Mouse (Mus musculus) hindbrain, embryonic 10.5 days (tissue): ENCODE data around the gene Trim28. TPM values are rescaled to one million over a fixed set of nuclear protein-coding genes. Genes with fewer than 3 reads are reported as not detected.

ENCODE experiments used
- DNase-seq: peaks from one replicate; pipeline ENCODE4 v3.0.0-alpha.2; 2017; ENCODE audit warnings: low spot score
- H3K27ac ChIP-seq: fragments of 300-500 bp; sonication (generic); 2 replicates; pipeline ENCODE4 v1.5.1; 2016; ENCODE audit warnings: mild to moderate bottlenecking, moderate library complexity
- H3K27me3 ChIP-seq: fragments of 300-500 bp; sonication (generic); 2 replicates; pipeline ENCODE4 v1.6.1; 2016; ENCODE audit warnings: mild to moderate bottlenecking; ENCODE audit not compliant: poor library complexity, insufficient read depth, severe bottlenecking
- H3K36me3 ChIP-seq: fragments of 300-500 bp; sonication (generic); 2 replicates; pipeline ENCODE4 v1.6.1; 2016; ENCODE audit warnings: mild to moderate bottlenecking, moderate library complexity
- H3K4me1 ChIP-seq: fragments of 300-500 bp; sonication (generic); replicated peaks from 2 replicates; pipeline ENCODE4 v1.6.1; 2016; ENCODE audit warnings: mild to moderate bottlenecking
- H3K4me3 ChIP-seq: fragments of 300-500 bp; sonication (generic); 2 replicates; pipeline ENCODE4 v1.5.1; 2016; ENCODE audit warnings: mild to moderate bottlenecking, moderate library complexity
- H3K9me3 ChIP-seq: fragments of 300-500 bp; sonication (generic); 2 replicates; pipeline ENCODE4 v1.6.1; 2016; ENCODE audit warnings: mild to moderate bottlenecking, moderate library complexity
- WGBS: fragments of 180-500 bp; shearing (Covaris S2); methylation state at CpG from one replicate; pipeline ENCODE4 v1.1.7; 2016; 5-methylcytosine and 5-hydroxymethylcytosine counted together
- polyA plus RNA-seq: library from polyadenylated mRNA; unstranded; fragments of >200 nt; fragmentation: Nextera tagmentation; extraction: Ambion mirVana; gene quantifications from 2 replicates; pipeline ENCODE4 v1.2.1, GENCODE M21; 2016

The Trim28 gene
- polyA plus RNA-seq, 1 experiment from 2014 or later = 373 TPM

DNA sequence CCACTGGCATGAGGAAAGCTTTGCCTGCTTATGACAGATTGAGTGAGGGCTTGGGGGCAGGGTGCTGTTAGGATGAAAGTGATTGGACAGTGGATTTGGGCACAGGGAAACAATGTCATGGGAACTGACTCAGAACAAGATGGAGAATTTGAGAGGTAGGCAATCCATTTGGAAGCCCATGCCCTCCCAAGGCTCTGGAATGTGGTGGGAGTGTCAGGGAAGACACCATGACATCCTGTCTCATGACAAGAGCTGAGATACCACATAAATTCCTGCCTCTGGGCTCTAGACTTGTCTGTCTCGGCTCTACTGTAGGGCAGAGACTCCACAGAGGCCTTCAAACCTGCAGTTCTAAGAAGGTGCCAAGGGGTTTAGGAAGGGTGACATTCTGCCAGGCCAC is 42.3 kb downstream of the Trim28 start:
- H3K36me3 ChIP-seq = peaks cover 6% of the 10 kb centered on the region
- H3K27me3 ChIP-seq = peaks cover 55% of the 10 kb centered on the region
- WGBS = 78% methylated on average over 1 of the region's 1 CpGs
- H3K4me3 ChIP-seq = no peak overlapping the region
- peaks cover 16% of the 10 kb centered on the region for H3K9me3 ChIP-seq
- H3K27ac ChIP-seq = no peak overlapping the region
- no peak for DNase-seq
- H3K4me1 ChIP-seq = peaks cover 38% of the 10 kb centered on the region

DNA sequence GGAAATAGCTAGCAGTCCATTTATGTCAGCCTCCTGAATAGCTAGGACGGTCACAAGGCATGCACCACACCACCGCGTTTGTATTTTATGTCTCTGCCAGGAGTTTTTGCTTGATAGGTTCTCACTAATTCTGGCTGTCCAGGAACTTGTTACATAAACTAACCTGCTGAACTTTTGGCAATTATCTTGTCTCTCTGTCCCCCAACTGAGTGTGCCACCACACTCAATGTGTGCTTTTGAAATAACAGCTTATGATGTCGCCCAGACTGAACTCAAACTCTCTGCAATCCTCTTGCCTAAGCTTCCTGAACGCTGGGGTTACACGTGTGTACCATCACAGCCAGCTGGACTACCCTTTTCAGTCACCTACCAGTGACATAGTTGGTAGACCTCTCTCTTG is 43.6 kb downstream of the Trim28 start:
- Histone ChIP-seq H3K36me3 (no peaks in the 10 kb centered on the region), H3K4me3 (0 out of 2 replicates have a peak overlapping the region, but pooled peaks have one; percentile 62), H3K4me1 (peaks cover 29% of the 10 kb centered on the region), H3K27me3 (peaks cover 55% of the 10 kb centered on the region), H3K9me3 (peaks cover 16% of the 10 kb centered on the region), H3K27ac (no peak overlapping the region)
- no peak for DNase-seq
- WGBS = 75% methylated on average over 6 of the region's 6 CpGs

GRCm38 (mm10) chr7:13043120-13043444 is 44.2 kb downstream of the Trim28 start:
- DNase-seq = no peak
- Histone ChIP-seq H3K27ac (no peak overlapping the region), H3K4me3 (peak overlapping the region; percentile 62), H3K4me1 (peaks cover 29% of the 10 kb centered on the region), H3K27me3 (peaks cover 55% of the 10 kb centered on the region), H3K36me3 (no peaks in the 10 kb centered on the region), H3K9me3 (peaks cover 13% of the 10 kb centered on the region)
- 37% methylated on average over 16 of the region's 16 CpGs for WGBS

DNA sequence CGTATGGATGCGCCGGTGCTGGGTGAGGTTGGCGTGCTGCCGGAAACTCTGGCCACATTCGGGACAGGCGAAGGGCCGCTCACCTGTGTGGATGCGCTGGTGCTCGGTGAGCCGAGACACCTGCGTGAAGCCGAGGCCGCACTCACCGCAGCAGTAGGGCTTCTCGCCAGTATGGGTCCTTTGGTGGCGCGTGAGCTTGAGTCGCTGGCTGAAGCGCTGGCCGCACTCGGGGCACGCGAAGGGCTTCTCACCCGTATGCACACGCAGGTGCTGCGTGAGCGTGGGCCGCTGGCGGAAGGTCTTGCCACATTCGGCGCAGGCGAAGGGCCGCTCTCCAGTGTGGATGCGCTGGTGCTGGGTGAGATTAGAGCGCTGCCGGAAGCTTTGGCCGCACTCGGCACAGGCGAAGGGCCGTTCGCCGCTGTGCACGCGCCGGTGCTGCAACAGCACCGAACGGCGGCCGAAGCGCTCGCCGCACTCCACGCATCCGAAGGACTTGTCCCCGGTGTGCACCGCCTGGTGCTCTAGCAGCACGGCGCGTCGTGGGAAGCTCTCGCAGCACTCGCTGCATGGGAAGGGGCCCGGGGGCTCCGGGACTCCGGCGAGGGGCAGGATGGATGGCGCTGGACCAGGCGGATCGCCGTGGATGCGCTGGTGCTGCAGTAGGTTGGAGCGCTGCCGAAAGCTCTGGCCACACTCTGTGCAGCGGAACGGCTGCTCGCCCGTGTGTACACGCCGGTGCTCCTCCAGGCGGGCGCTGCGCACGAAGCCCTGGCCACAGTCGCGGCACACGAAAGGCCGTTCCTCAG is 44.7 kb downstream of the Trim28 start:
- Histone ChIP-seq H3K9me3 (peaks cover 13% of the 10 kb centered on the region), H3K4me3 (peak overlapping the region; percentile 62), H3K36me3 (no peaks in the 10 kb centered on the region), H3K27me3 (peaks cover 55% of the 10 kb centered on the region), H3K4me1 (peaks cover 25% of the 10 kb centered on the region), H3K27ac (peak overlapping the region; percentile 66; the same call in 1 of the 2 replicates)
- DNase-seq = peak; percentile 65
- 5% methylated on average over 88 of the region's 88 CpGs for WGBS

GRCm38 (mm10) chr7:13044254-13044625 is 45.3 kb downstream of the Trim28 start:
- Histone ChIP-seq H3K27ac (peak overlapping the region; percentile 66; the same call in 1 of the 2 replicates), H3K27me3 (peaks cover 55% of the 10 kb centered on the region), H3K9me3 (peaks cover 13% of the 10 kb centered on the region), H3K36me3 (no peaks in the 10 kb centered on the region), H3K4me3 (peak overlapping the region; percentile 62), H3K4me1 (peaks cover 19% of the 10 kb centered on the region)
- DNase-seq = no peak
- 3% methylated on average over 23 of the region's 23 CpGs for WGBS

GRCm38 (mm10) chr7:13046084-13046483 is 47.2 kb downstream of the Trim28 start:
- Histone ChIP-seq H3K9me3 (peaks cover 13% of the 10 kb centered on the region), H3K4me1 (peaks cover 18% of the 10 kb centered on the region), H3K4me3 (no peak overlapping the region), H3K36me3 (no peaks in the 10 kb centered on the region), H3K27me3 (peaks cover 49% of the 10 kb centered on the region), H3K27ac (no peak overlapping the region)
- 18% methylated on average over 2 of the region's 2 CpGs for WGBS
- DNase-seq = peak; percentile 59

DNA sequence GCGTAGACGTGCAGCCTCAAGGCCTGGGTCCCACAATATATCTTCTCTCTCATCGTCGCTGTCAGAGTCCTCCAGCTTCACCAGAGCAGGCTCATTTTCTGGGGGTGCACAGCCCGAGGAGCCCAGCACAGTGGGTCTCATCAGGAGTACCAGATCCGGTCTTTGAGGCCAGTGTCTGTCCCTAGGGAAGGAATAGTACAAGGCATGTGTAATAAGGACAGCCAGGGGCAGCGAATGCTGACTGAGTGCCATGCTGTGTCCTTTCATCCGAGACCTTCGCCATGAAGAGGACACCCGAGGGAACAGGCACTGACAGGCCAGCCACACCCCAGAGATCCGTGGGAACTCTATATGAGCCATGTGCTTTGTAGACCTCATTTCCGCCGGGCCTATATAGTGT is 54.1 kb downstream of the Trim28 start:
- 90% methylated on average over 13 of the region's 13 CpGs for WGBS
- no peaks in the 10 kb centered on the region for H3K9me3 ChIP-seq
- no peak for DNase-seq
- H3K27ac ChIP-seq = no peak overlapping the region
- no peak overlapping the region for H3K4me3 ChIP-seq
- no peaks in the 10 kb centered on the region for H3K27me3 ChIP-seq
- H3K4me1 ChIP-seq = peaks cover 10% of the 10 kb centered on the region
- H3K36me3 ChIP-seq = no peaks in the 10 kb centered on the region

DNA sequence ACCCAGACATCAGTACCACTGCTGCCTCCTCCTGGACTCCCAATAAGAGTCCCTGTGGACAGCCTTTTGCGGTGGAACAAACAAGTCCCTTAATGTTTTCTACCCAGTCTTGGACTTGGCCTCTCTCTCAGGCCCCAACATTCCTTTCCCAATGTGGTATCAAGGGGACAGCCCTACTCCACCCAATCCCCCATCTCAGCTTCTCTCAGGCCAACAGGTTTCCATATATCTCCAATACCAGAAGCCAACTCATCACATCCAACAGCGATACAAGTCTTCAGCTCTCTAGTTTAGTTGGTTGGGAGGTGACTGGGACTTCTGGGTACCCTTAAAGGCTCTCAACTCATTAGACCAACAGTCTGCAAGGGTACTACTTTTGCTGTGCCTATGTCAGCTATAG is 54.6 kb downstream of the Trim28 start:
- Histone ChIP-seq H3K36me3 (no peaks in the 10 kb centered on the region), H3K27me3 (no peaks in the 10 kb centered on the region), H3K4me1 (peaks cover 10% of the 10 kb centered on the region), H3K4me3 (peak overlapping the region; percentile 68), H3K9me3 (no peaks in the 10 kb centered on the region), H3K27ac (peak overlapping the region; percentile 95)
- no peak for DNase-seq
- 87% methylated on average over 2 of the region's 2 CpGs for WGBS

DNA sequence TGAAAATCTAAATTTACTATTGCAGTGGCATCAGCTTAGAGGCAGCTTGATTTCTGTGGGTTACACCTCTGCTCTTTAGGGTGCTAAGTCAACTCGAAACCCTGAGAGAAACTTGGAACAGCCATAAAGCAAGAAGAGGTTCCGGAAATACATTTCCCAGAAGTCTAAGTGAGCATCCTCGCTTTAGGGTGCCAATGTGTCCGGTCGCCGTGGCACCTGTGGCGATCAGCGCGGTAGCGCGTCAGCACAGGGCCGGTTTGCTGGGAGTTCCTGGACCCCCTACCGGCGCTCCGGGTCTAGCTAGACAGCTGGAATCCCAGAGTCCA is 55.0 kb downstream of the Trim28 start:
- no peaks in the 10 kb centered on the region for H3K9me3 ChIP-seq
- DNase-seq = no peak
- 3% methylated on average over 15 of the region's 15 CpGs for WGBS
- peak overlapping the region; percentile 95 for H3K27ac ChIP-seq
- H3K27me3 ChIP-seq = no peaks in the 10 kb centered on the region
- H3K4me1 ChIP-seq = peaks cover 10% of the 10 kb centered on the region
- H3K4me3 ChIP-seq = peak overlapping the region; percentile 68
- no peaks in the 10 kb centered on the region for H3K36me3 ChIP-seq

- peaks cover 10% of the 10 kb centered on the region for H3K4me1 ChIP-seq
- H3K4me3 ChIP-seq = peak within 1 kb of the TSS; percentile 68
- H3K27me3 ChIP-seq = no peaks in the 10 kb centered on the region
- no peaks in the 10 kb centered on the region for H3K36me3 ChIP-seq
- WGBS = 0% methylated on average over 41 of the region's 41 CpGs
- H3K9me3 ChIP-seq = no peaks in the 10 kb centered on the region
- H3K27ac ChIP-seq = peak within 1 kb of the TSS; percentile 95
- peak; percentile 94 for DNase-seq
Measured at GRCm38 (mm10) chr7:13054287-13055010, 55.5 kb downstream of the Trim28 start, which contains the start of gene Mzf1. Mzf1 (minus strand) TSS chr7:13054764.

- no peak for DNase-seq
- Histone ChIP-seq H3K9me3 (no peaks in the 10 kb centered on the region), H3K27ac (no peak overlapping the region), H3K4me3 (no peak overlapping the region), H3K4me1 (peaks cover 10% of the 10 kb centered on the region), H3K27me3 (no peaks in the 10 kb centered on the region), H3K36me3 (no peaks in the 10 kb centered on the region)
- WGBS = 64% methylated on average over 8 of the region's 8 CpGs
Measured at GRCm38 (mm10) chr7:13056913-13057700, 58.2 kb downstream of the Trim28 start.

- Histone ChIP-seq H3K4me3 (no peak overlapping the region), H3K9me3 (peaks cover 10% of the 10 kb centered on the region; the same call in 1 of the 2 replicates), H3K36me3 (no peaks in the 10 kb centered on the region), H3K4me1 (0 out of 2 replicates have a peak, but pooled peaks cover 5% of the 10 kb centered on the region), H3K27ac (no peak overlapping the region), H3K27me3 (no peaks in the 10 kb centered on the region)
- DNase-seq = no peak
- 88% methylated on average over 9 of the region's 9 CpGs for WGBS
Measured at GRCm38 (mm10) chr7:13059536-13059935, 60.6 kb downstream of the Trim28 start.
